Mouse (Mus musculus) adrenal gland, postnatal 36 days (tissue): ENCODE measurements around the gene Cela3b. TPM values are rescaled to one million over a fixed set of nuclear protein-coding genes. Genes with fewer than 3 reads are reported as not detected.

ENCODE experiments used
- DNase-seq, 2 experiments: peaks; one replicate each; pipeline ENCODE4 v3.0.0; 2021; ENCODE audit warnings: mixed read lengths in 1 of 2
- total RNA-seq, 2 experiments: library from RNA; stranded (reverse); gene quantifications; 2 replicates each; pipeline ENCODE4 v1.2.3; 2021

Cela3b gene
- total RNA-seq, 2 experiments from 2014 or later = not detected

GRCm38 (mm10) chr4:137375314-137376278 is 54.7 kb downstream of the Cela3b start:
- peak in 1 of 2 experiments; percentile 37 for DNase-seq

DNA sequence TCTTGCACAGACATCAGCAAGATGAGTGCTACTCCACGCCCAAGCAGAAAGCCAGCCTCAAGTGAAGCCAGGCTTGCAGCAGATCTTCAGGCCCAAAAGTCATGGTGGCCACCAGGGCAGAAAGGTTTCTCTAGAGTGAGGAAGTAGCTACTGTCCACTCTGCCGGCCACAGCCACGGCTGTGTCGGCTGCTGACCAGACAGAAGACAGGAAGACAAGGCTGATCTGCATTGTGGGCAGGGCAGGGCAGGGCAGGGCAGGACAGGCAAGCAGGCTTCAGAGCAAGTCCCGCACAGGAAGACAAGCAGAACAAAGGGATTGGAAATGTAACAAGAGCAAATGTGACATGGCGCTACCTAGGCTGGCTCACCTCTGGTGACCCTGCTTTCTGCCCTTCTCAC is 56.6 kb downstream of the Cela3b start:
- DNase-seq = peak in 1 of 2 experiments; percentile 35

DNA sequence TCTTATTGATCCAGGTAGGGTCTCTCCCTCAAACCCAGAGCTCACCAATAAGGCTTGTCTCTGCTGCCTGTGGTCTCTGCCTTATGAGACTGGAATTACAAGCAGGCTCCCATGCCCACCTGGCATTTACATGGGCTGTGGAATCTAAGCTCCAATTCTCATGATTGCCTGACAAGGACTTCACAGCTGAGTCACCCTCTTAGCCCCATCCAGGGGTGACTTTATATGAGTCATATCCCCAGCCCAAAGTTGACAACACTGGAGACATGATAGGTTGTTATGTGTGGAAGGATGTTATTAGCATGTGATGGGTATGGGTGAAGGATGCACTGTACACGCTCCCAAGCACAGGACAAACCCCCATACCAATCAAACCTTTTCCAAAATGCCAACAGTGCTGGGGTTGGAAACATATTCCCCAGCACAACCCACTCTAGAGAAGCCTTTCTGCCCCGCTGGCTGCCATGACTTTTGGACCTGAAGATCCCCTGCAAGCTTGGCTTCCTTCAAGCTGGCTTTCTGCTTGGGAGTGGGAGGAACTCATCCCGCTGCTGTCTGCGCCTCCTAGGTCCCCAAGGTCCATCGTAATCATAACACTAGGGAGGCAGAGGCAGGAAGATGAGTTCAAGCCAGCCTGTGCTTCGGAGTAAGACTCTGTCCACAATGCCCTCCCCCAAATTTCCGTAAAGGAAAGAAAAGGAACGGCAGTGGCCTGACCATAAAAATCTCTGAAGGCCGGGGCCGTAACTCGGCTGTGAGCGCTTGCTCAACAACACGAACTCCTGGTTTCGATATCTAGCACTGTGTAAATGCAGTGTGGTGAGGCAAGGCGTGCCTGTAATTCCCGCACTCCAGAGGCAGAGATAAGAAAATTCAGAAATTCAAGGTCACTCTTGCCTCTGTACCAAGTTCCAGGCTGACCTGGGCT is 58.5 kb downstream of the Cela3b start:
- peak in 1 of 2 experiments; percentile 49 for DNase-seq

Other genes starting within 250 kb of the Cela3b start
- gene Wnt4, start 153.1 kb downstream of the Cela3b start, total RNA-seq = 10 to 100 TPM; 85.4 to 96.6 TPM
- 100 to 1,000 TPM; 436 to 446 TPM for gene Cdc42, start 72.8 kb downstream of the Cela3b start, total RNA-seq
- not detected for gene Cela3a, start 20.7 kb downstream of the Cela3b start, total RNA-seq
- not detected for gene 1700013G24Rik, start 22.7 kb upstream of the Cela3b start, total RNA-seq
- 100 to 1,000 TPM; 141 to 263 TPM for gene Hspg2, start 38.2 kb upstream of the Cela3b start, total RNA-seq
- not detected for gene Ldlrad2, start 144.0 kb upstream of the Cela3b start, total RNA-seq
- gene Usp48, start 163.2 kb upstream of the Cela3b start, total RNA-seq = 100 to 1,000 TPM; 100 to 116 TPM
- 100 to 1,000 TPM; 102 to 123 TPM for gene Rap1gap, start 234.2 kb upstream of the Cela3b start, total RNA-seq